Mouse (Mus musculus): ENCODE data around the gene Gja4.
A peak's percentile ranks its signal among the peaks of the same experiment; 100 is the strongest.

Gja4 gene

DNA sequence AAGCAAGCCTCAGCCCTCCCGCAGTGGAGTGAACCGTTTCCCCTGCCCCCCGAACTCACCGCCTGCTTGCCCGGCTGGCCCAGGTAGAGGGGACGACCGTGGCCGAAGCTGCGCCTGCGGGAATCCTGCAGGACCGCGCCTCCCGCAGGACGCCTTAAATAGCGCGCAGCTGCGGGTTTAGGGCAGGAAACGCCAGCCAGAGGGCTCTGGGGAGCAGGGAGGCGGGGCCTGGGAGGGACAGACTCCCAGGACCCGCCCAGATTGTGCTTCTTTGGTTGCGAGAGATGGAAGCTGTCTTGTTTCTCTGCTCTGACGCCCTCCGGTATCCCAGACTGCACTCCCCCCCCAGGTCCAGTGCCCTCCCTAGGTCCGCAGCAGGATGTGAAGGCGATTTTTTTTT is at the start of gene Gja4:
Gene Gja4, minus strand, starts transcription at position 179 of the 400 bp plus-strand sequence.
- DNase-seq (ENCODE audit: low spot score): peak; percentile 66

DNA sequence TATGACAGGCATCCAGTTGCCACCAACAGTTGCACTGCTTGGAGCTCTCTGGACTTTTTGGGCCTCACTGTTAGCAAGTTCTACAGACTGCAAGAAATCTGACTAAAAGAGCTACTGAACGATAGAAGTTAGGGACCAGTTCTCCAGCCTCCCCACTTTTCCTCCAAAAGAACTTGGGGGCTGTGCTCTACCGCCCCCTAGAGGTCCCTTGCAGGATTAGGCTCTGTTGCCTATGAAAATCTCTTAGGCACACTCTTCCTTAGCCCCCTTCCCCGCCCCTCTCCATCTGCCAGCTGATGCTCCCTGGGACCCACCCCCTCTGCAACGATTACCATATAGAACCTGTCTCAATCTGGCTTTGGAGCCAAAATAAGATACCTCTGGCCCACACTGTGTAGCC is 49.5 kb upstream of the Gja4 start:
- no peak for DNase-seq (ENCODE audit: low spot score)

DNA sequence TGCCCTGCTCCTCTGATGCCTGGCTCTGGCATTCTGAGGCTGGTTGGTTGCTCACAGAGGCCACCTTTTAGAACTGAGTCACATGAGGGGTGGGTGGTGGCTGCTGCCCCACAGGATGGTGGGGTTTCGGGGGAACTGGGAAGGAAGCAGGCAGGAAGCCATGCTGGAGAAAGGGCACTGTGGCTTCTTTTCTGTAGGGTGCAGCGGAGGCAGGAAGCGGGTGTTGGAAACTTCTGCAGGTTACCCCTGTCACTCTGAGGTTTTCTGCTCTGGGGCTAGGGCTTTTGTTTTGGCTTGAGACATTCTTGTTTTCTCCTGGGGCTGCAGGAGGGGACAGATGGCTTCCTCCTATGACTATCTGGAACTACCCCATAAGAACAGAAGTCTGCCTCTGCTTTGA is 48.7 kb upstream of the Gja4 start:
- DNase-seq (ENCODE audit: low spot score): no peak

DNA sequence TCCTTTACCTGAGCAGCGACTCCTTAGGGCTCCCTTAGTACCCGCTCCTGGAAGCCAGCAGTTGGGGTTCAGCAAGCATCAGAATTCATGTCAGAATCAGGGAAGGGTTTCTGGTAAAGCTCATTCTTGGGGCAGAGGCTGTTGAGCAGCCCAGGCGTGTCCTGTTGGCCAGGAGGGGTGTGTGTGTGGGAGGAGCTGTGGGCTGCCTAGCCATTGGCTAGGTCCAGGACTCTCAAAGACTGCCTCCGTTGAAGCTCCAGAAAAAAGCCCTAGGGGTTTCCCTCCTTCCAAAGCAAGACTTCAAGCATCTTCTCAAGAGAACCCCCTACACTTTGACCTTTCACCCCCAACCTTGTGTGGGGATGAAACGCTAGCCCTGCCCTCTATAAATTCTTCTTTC is 44.2 kb upstream of the Gja4 start, which contains the start of gene Gjb5:
Gene Gjb5, minus strand, starts transcription at position 164 of the 400 bp plus-strand sequence.
- no peak for DNase-seq (ENCODE audit: low spot score)

DNA sequence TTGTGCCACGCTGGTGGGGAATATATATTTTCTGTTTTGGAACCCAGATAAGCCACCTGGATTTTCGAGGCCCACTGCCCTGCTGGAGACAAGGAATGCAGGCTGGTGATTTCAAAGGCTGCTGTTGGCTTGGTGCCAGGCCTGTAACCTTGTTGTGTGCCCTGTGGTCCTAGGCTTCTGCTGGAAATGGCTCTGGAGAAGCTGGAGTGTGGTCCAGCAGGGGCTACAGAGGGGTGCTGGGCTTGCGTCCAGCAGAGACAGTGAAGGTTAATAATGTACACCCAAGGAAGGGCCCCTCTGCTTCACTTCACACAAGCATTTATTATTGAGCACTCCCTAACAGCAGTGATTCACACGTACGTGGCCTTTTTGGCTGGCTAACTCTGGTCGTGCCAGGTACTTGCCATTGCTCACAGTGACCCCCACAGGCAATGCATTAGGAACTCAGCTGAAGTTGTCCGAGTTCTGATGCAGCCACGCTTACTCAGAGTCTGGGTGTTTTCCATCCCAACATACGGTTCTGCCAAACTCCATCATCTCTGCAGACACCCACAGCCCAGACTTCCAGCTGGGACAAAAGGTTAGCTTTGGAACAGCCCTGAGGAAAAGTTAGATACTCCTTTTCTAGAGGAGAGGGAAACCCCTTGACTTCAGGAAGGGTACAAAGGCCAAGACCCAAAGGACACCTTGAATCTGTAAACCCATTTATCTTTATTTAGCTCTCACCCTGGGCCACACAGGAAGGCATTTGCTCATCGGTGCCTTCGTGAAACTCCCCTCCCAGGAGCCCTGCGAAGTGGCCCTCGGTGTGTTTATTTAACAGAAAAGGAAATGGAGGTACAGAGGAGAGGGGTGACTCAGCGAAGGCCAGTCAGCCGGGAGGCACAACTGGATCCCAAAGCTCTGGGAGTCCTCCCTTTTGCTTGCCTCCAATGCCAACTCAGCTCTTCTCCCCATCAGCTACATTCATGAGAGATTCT is 41.0 kb upstream of the Gja4 start:
- DNase-seq (ENCODE audit: low spot score): no peak

DNA sequence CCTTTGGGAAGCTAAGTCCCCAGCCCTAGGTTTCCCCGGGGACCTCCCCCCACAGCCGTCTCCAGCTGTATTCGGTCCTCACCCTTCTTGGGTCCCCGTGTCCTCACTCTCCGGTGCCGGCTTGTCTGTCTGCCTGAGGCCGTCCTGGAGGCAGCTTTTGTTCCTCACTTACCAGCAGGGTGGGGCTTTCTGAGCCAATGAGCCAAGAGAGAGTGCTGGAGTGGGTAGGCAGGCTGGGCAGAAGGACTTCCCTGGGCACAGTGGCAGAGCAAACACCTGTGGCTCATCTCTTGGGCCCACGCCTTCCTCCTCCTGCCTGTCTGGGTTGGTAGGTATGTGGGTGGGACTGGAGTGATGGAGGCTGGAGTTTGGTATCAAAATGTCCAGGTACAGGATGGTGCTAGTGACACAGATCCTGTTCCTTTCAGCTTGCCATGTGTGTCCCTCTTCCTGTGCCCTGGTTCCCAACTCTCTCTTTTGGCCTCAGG is 40.2 kb upstream of the Gja4 start, which contains the start of gene Gjb4:
Gene Gjb4, minus strand, starts transcription at position 131 of the 488 bp plus-strand sequence.
- no peak for DNase-seq (ENCODE audit: low spot score)

DNA sequence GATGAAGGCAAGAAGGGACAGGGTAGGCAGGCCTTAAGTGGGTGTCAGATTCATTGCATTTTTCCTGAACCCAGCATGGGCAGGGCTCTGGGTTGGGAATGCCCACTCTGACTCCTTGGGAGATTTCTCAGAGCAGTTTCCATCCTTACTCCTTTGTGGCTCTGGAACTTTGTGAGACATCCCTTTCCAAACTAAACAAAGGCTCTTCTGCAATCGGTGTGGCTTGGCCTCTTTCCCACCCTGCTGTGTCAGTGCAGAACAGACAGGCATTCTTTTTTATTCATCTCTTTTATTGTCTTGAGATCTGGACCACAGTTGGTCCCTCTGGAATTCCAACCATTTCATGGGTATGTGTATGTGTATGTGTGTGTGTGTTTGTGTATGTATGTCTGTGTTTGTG is 38.8 kb upstream of the Gja4 start:
- no peak for DNase-seq (ENCODE audit: low spot score)

DNA sequence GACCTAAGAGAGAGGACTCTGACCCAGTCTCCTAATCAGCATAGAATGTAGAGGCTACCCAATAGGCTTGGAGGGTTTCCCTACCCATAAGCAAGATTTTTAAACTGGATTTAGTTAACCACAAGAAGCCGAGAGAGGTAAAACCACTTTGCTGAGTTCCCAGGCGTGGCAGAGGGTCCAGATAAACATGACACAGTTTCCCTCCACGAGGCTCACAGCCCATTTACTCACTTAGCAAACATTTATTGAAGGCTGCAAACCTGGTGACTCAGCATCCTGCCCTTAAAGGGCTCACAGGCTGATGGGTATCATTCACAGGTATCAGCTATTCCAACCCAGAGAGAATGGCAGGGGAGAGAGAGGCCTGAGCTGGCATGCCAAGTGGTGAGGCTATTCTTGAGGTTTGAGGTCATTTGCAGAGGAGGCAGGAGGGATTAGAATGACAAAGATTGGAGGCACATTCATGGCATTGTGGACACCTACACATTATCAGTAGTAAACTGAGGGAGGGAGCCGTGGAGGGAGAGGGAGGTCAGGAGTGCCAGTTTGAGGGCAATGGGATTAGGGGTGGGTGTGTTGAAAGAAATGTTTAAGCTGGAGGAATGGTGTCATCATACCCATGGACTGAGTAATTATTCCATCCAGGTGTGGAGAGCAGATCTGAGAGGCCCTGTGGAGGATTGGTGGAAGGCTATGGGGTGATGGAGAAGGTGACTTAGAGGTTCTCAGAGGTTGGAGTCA is 35.9 kb upstream of the Gja4 start:
- no peak for DNase-seq (ENCODE audit: low spot score)

DNA sequence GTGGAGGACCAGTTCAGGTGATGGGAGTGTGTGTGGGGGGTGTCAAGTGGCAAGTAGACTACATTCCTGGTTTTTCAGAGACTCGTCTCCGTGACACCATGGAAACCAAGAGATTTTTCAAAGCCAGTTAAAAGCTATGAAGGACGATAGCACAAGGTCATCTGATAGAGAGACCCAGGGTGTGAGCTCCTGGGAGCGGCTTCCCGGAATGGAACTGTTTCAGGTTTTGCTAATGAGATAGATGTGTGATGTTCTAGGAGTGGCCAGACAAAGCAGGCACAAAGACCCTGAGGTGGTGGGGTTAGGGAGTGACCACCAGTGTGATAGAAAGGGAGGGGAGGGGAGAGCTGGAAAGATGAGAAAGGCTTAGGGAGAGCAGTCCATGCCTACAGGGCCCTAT is 31.2 kb upstream of the Gja4 start:
- DNase-seq (ENCODE audit: low spot score): no peak

DNA sequence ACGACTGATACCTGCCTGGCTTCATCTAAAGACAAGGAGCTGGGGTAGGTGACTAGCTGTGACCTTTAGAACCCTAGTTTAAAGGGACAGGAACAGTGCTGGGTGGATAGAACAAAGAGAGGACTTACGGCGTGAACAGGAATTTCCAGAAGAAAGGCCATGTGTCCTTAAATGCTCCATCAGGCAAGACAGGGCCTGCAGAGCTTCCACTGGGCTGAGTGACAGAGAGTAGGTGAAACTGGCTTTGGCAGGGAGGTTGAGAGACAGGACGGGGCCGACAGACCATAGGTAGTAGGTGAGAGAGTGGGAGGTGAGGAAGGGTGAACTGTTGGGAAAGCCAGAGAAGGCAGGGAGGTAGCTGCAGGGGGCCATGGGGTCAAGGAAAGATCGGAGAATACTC is 27.5 kb upstream of the Gja4 start:
- DNase-seq (ENCODE audit: low spot score): no peak

DNA sequence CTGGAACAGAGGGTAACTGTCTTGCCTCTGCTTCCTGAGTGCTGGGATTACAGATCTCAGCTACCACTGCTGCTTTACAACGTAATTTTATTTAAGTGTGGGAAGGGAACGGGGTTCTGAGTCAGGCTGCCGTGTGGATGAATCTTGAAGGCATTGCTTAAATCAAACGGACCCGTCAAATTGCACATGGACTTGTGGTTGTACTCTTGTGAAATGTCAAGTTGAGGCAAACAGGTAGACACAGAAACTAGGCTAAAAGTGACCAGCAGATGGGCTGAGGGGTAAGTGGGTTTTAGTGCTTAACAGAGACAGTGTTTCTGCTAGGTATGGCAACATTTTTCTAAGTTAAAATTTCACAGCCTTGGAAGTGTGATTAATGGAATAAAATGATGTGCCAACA is 23.8 kb upstream of the Gja4 start:
- no peak for DNase-seq (ENCODE audit: low spot score)

DNA sequence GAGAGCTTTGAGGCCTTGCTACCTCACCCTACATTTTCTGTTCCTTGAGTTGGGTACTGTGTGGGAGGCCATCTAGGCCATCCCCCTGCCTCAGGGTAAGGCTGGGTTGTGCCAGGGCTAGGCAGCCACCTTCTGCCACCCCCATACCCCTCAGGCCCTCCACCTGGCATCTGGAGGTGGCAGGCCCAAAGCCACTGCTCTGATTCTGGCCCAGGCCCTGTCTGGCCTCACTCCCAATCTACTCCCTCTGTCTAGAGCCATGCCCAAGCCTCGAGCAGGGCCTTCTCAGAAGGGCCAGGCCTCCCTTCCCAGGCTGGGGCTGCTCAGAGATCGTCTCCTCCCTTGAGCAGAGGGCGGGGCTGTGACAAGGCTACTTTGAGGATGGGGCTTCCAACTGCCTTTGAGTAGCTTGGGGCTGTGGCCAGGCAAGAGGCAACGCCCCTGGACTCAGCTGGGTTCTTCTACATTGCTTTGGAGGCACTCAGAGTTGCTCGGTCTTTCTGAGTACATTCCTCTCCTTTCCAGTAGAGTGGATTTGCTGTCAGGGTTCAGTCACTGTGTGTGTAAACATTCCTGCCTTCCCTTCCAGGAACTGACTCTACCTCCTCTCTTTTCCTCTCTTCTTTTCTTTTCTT is 21.1 kb upstream of the Gja4 start:
- DNase-seq (ENCODE audit: low spot score): no peak

DNA sequence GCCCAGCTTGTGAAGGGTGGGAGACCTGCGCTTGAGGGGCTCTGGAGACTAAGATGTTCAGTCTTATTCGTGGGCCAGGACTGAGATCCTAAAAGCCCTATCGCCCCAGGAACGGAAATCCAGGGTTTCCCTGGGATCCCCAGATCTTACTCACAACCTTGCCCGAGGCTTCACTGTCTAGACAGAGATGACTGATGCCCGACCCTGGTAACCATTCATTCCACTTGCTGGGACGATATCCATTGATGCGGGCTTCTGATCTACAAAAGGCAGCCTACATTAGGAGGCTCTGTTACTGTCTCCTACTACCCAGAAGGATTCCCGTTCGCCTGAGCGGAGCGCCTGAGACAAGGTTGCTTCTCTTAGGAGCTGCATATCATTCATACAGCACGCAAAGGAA is 17.3 kb upstream of the Gja4 start:
- no peak for DNase-seq (ENCODE audit: low spot score)

DNA sequence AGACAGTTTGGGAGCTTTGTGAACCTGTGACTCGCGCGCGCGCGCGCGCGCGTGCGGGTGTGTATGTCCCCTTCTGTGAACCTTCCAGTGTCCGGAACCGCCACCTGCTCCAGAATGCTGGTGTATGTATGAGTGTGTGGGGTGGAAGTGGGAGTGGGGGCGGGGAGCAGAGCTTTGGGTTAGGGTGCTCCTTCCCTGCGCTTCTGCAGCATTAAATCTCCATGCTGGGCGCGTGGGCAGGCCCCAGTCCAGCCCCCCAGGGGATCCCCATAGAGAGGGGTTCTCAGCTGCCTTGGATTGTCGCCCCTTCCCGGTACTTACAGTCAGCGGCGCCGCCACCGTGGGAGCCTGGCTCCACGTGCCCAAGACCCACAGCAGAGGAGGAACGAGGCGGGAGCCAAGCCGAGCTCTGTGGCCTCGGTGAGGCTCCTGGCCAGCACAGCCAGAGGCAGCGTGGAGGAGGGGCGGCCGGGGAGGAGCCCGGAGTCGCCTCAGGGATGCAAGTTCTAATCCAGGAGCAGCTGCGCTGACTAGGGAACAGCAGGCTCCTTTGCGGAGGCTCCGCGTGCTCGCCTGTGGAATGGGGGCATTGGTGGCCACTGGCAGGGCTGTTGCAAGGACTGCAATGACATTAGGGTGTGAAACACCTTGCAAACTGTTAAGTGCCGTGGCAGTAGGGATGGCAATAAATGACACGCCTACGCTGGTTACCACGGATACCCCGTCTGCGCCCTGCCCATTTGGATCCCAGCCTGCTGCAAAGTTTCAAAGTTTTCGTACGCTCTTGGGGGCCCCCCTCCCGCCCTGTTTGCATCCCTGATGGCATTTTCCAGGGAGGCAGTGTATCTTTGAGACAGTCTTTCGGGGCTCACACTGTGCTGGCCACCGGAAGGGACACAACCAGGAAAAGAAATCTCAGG is 16.6 kb upstream of the Gja4 start, which contains the start of gene Gjb3:
Gene Gjb3, minus strand, starts transcription at position 664 of the 920 bp plus-strand sequence.
- no peak for DNase-seq (ENCODE audit: low spot score)

DNA sequence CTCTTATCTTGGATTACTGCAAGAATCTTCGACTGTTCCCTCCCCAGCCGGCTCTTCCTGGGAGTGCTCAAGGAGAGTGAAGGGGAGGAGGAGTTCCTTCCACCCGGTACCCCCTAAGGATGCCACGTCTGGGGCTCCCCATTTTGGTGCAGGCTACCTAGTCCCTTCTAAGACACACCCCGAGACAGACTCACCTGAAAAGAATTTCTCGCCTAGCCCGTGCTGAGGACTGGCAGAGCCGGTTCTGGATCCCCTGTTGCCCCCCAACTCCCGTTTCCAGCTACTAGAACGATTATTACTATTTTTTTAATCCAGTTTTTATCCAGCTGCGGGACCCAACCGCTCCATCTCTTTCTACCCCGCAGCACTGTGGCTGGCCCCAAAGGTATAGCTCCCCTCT is 15.9 kb upstream of the Gja4 start:
- DNase-seq (ENCODE audit: low spot score): peak; percentile 42

DNA sequence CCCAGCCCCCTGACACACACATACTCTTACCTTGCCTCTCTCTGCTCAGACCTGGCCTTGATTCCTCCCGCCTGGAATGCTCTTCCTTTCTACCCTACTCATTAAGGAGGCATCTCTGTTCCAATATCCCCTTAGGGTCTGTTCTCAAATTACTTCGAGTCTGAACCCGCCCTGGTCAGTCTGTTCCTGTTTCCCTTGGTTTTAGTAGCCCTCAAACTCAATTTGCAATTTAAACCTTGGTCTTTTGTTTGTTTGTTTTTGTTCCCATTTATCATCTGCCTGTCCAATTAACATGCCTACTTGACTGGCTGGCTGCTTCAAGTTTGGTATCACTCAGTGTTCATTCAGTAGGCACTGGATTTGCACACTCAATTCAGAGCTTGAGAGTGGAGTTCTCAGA is 15.2 kb upstream of the Gja4 start:
- no peak for DNase-seq (ENCODE audit: low spot score)

DNA sequence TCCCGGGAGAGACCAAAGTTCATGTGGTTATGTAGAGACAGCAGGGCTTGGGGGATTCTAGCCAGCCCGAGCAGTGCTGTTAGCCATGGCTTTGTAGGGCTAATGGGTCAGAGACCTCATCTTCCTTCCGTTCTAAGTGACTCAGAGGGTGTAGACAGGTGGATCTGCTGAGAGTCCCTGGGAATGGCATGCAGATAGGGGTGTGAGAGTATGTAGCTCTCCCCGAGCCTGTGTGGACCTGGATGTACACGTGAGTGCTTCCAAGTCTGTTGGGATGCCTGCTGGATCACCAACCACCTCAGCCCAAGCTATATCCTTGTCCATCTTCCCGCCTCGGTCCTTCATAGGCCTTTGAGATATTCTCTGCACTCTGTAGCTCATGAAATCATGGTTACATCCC is 14.5 kb upstream of the Gja4 start:
- no peak for DNase-seq (ENCODE audit: low spot score)

DNA sequence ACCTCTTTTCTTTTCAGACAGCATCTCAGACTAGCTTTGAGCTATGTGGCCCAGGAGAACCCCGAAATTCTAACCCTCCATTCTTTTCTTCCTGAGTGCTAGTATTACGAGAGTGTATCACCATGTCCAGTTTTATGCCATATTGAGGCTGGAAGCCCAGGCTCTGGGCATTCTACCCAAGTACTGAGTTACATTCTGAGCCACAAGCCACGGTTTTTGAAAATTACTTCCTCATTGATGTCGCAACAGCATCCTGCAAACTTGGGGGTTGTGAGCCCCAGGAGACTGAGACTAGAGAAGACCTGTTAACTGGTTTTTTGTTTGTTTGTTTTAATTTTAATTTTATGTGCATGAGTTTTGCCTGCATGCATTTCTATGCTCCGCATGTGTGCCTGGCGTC is 13.9 kb upstream of the Gja4 start:
- DNase-seq (ENCODE audit: low spot score): no peak

DNA sequence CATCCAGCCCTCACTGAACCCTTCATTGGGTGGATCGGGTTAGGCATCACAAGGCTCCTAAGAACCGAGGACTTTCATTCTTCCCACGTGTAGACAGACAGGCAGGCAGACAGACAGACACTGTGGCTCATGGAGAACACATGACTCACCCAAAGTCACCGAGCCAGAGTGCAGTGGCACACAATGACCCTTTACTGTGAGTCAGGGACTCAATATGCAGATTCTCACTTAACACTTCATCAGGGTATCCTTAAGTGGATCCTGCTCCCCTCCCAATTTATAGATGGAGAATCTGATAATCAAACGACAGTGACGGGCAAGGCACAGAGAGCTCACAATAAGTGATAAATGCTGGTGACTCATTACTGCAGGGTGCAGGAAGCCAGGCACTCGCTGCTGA is 13.4 kb upstream of the Gja4 start:
- DNase-seq (ENCODE audit: low spot score): no peak

DNA sequence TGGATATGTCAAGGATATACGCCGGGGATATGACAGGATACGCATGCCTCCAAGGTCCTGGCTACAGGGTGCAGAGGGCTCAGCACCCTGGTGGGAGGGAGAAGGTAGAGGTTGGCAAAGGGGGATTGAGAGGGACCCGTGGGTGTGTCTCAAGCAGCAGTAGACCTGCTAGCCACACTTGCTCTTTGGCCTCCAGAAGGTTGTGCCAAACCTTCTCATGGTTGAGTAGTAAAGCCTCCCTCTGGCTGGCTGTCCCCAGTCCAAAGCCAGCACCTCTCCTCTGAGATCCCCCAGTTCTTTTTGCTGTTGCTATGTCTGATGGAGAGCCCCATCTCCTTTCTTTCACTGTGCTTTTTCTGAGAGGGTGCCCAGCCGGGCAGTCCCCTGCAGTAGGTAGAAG is 11.4 kb upstream of the Gja4 start:
- DNase-seq (ENCODE audit: low spot score): no peak

DNA sequence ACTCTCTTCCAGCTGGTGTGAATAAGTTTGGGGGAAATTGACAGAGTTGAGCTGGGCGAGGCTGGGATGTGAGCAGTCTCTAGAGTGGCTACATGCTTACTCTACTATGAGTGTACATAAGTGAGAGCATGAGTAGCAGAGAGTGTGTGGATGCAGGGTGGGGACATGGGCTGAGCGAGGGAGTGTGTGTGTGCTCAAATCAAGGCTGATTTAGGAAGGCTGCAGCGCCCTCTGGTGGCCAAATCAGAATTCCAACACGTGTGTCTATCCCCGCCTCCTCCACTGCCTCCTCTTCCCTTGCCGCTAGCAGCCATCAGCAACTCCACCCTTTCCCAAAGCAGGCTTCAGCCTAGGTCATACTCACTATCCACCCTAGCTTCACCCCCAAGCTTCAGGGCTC is 10.9 kb upstream of the Gja4 start:
- peak; percentile 77 for DNase-seq (ENCODE audit: low spot score)
